Mouse (Mus musculus) spleen, postnatal 10 days (tissue): Measurements from ENCODE around the gene Schip1.

Experiments used
- DNase-seq, 2 experiments: peaks; one replicate each; pipeline ENCODE4 v3.0.0; 2021 to 2022; ENCODE audit warnings: low spot score in 2 of 2

The Schip1 gene

DNA sequence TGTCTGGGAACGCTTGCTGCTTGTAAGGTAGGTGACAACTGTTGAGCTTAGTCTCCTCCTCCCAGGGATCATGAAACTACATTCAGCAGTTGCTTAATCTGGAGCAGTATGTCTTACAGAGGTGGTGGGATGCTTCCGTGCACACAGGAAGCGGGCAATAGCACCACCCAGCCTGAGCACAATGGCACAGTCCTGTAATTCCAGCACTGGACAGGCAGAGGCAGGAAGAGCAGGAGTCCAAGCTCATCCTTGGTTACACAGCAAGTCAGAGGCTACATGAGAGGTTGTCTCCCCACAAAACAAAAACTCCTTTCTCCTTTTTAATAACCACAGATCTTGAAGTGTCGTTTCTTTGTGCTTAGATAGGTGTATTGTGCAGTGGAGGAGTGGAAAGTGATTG is 447.1 kb downstream of the Schip1 start:
- no peak for DNase-seq

DNA sequence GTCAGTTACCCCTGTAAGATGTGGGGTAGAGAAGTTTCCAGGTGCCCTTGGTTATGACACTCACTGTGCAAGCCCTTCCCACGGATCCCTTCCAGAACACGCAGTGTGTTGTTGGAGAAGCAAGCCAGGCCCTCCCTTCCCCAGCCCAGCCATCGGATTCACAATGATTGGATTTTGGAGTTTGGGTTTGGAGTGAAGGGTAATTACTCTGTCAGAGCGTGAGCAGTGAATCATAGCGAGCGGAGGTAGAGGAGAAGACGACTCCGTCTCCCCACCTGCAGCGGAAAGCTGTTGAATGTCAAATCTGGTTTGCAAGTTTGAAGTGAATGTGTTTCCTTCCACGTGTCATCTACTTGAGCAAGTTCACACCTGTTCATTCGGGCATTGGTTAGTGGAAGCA is 447.7 kb downstream of the Schip1 start:
- no peak for DNase-seq

DNA sequence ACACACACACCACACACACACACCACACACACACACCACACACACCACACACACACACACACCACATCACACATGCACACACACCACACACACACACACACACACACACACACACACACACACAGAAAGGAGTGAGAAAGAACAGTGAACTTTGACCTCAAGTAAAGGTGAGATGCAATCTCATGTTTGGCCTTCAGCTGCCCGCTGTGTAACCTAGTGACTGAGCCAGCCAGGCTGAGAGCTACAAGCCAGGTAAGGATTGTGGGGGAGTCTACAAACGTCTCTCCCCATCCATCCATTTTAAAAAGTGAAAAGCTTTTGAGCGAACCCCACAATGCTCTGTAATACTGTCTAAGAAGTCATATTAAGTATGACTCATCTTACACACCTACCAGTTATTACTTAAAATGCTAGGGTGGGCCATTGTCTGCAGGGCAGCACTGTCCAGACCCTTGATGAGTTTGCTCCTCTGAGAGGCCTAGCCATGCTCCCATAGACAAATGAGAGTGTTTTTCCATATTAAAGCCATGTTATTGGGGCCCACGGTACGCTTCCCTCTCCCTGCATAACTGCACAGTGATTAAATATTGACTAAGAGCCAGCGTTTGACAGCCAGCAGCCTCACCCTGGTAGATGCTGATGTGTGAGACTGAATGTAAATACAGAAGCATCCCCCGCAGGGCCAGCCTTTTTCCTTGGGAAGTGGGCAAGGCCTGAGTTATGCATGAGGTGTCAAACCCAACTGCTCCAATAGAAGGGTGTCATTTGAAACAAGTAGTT is 448.9 kb downstream of the Schip1 start:
- no peak for DNase-seq

DNA sequence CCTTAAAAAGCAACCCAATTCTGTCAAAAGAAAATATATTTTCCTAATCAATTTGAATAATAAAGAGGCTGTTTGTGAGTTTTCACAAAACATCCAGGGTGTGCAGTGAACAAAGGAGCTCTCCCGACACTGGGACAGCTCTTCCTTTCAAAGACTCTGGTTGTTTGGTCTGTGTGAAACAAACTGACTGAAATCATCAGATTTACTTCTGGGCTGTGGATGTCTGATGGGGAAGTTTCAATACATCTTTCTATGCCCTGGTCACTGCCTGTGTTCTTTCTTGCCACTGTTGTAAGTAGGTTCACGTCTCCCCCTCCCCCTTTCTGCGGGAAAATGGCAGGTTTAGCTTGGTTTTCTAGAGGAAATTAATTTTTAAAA is 449.5 kb downstream of the Schip1 start:
- no peak for DNase-seq

DNA sequence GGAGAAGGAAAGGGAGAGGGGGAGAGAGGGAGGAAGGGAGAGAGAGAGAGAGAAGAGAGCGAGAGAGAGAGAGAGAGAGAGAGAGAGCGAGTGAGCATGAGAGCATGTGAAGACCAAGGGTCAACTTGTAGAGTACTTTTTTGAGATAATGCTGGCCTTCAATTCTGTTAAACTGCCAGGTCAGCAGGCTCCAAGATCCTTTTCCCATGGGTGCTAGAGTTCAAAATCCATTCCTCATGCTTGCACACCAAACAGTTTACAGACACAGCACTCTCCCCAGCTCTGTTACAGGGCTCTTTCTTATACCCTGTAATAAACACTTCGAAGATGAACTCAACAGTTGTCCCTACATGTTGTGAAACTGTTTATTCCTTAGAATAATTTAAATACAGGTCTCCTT is 450.1 kb downstream of the Schip1 start:
- no peak for DNase-seq

DNA sequence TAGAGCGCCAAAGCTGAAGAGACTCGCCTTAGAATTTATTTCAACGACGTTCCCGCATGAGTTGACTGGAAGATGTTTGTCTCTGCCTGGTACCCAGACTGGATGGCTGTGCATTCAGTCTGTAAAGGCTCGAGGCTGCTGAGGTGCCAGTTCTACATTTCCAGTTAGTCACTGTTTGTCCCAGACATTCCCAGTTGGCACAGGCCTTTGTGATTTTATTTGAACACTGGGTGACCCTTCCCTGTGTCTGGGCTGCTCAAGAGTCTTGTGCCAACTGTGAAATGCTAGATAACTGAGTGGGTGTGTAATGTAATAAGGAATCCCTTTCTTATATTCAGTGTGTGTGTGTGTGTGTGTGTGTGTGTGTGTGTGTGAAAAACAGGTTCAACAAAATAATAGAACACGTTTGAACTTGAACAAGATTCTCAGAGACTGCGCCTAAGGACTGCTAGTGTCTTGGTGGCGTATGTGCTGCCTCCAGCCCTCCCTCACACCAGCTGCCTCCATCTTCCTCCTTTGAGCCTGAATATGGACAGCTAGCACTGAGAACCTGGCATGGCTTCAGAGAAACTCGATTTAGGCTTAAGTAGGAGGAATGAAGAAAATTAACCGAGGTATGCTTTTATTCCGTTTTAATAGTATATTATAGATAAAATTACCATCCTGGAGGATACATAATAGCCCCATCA is 451.9 kb downstream of the Schip1 start:
- DNase-seq = no peak

DNA sequence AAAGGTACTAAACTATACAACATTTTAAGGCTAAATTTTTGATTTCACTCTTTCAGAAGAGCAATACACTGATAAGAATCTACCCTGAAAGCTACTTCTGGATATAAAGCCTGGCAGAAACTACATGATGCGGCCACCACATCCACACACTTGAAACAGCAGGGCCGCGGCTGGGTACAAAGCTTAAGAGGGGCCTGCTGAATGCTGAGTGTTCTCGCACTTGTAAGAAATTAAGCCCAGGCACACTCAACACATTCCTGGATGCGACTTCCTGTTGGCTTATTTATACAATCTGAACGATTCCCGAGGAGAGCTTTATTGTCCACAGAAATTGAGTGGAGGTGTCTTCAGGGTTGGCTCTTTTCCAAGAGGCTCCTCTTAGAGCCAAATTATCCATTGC is 452.6 kb downstream of the Schip1 start:
- DNase-seq = no peak

DNA sequence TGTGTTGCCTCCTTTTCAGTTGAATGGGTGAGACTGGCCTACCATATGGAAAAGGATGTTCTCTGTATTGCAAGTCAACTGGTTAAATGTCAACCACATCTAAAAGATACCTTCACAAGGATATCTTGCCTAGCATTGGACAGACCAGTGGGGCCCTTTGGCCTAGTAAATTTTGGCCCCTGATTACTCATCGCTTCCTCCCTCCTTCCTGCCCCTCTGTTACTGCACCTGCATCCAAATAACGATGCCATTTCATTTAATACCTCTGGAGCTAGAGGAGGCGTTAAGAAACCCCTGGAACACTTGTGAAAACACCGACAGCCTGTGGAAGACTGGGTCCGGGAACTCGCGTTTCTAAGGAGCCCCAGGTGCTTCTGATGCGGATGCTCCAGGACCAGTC is 453.4 kb downstream of the Schip1 start:
- DNase-seq = no peak

DNA sequence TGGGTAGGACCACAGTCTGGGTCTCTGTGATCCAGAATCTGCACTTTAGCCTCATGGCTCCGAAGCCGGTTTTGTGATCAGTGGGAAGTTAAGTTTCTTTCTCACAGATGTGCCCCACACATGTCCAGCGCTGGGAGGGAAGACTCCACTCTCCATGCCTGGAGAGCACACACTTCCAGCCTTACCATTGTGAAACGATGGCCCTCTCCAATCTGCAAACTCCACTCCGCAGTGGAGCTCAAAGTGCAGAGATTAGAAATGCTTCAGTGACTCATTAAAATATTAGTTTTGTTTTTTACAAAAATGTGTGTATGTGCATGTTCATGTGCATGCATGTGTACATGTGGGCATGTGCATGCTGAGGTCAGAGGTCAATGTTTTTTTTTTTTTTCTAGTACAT is 454.0 kb downstream of the Schip1 start:
- no peak for DNase-seq

DNA sequence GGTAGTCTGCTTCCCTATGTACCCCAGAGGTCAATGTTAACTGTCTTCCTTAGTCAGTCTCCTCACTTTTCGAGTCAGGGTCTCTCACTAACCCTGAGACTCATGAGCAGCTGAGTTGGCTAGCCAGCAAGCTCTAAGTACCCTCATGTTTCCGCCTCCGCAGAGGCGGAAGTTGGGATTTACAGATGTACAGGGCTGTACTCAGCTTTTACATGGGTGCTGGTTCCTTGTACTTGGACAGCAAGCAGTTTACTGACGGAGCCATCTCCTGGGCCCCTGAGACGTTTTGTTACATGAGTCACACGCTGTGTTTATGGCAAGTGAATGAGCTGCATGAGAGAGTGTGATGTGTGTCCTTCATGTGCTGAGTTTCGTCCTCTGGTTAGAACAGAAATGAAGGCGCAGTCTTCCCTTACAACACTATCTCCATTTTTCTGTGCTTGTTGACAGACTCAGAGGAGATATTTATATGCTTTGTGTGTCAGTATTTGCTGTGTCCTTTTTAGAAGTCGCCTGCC is 460.8 kb downstream of the Schip1 start:
- DNase-seq = no peak

DNA sequence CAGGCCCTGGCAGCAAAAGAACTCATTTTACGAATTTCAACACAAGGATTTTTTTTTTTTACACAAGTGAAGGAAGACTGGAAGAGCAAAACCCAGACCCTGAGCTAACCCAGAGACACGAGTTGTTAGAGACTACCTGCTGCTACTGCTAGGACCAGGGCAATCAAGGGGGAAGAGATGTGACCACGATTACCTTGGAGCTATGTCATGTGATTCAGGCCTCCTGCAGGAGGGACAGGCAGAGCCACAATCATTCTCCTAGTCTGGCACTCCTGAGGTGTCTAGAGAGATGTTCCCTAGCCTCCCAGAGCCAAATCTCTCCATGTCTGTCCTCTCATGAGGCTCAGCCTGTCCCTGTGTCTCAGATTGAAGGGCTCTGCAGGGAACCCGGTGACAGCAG is 461.8 kb downstream of the Schip1 start:
- DNase-seq = no peak

DNA sequence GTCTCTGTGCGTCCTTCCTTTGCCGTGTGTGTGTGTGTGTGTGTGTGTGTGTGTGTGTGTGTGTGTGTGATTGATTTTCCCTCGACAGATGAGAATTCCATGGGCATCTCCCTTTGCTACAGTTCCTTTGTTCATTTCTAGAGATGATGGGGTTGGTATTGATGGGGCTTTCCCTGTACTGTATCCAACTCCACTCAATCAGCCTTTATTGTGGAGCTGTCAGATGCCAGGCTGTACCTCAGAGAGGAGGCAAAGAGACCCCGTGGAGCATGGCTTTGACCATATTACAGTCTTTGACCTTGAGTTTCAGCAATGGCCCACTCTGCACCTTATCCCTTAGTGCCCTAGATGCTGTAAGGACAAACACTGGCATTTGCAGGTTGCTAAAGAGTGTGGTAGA is 462.6 kb downstream of the Schip1 start:
- no peak for DNase-seq

DNA sequence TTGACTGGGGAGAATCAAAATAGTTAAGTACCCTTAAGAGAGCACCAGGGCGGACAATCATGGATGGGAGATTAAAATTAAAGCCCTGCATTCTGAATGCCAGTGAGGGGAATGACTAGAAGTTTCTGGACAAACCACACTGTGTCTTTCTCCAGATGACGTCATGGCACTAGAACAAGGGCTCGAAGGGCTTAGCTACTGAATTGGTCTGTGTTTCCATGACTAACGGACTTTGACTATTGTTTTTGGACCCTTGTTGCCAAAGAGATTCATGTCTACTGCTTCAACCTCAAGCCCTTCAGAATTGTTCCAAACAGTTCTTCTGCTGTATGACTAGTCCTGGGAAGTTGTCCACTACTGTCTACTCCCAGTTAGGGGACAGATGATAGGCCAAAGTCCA is 467.3 kb downstream of the Schip1 start:
- no peak for DNase-seq

DNA sequence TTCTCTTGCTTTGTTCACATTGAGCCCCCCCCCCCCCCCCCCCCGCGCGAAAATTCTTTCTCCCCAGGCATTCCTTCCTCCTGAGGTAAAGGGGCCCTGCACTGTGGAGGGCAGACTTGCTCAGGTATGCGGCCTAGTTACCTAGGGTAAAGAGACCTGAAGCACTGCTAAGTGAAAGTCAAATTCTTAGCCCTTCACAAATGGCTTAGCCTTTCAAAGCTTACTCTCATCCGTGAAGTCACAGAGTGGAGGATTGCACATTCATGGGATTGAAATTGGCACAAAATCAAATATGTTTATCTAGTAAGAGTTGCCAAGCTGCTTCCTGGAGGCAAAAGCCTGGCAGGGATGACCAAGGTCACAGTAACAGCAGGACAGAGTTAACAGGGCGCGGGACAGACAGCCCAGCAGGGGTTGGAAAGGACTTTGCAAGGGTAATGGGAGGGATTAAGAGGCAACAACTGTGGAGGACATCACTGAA is 470.0 kb downstream of the Schip1 start:
- DNase-seq = no peak

DNA sequence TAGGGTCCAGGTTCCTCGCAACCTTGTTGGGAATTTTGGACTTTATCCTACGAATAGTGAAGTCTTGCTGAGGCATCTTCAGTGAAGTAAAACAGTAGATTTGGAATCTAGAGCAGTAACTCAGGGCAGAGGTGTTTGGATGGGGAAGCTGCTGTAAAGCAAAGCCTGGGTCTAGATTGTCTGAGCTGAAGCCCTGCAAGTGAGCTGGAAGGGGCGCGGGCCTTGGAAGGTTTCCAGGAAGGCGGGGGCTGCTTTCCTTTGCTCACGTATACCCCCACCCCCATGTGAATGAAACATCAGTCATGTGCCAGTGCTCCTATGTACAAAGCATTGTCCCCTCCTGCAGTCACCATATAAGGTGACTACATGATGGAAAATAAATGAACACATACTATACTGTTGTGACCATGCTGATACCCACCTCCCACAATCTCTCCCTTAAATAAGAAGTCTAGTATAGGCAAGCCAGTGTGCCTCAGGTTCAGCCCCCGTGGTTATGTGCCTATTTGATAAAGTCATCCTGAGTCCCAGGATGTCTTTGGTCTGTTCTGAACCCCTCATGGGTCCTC is 470.6 kb downstream of the Schip1 start:
- DNase-seq = no peak

DNA sequence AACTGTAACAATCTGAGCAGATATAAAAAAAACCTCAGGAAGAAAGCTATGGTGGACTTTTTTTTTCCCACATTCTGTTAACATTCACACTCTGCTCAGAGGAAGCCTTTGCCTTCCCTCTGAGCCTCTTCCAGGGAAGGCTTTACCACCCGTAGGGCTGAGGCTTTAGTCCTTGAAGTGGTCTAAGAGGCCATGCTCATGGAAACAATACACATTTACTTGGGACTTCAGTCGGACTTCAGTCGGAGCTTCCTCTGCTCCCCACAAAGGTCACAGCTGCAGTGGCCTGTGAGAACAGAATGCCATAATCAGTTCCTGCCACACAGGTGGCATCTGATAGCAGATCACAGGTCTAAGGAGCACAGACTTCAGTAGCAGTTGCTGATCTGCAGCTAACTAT is 471.5 kb downstream of the Schip1 start:
- no peak for DNase-seq

DNA sequence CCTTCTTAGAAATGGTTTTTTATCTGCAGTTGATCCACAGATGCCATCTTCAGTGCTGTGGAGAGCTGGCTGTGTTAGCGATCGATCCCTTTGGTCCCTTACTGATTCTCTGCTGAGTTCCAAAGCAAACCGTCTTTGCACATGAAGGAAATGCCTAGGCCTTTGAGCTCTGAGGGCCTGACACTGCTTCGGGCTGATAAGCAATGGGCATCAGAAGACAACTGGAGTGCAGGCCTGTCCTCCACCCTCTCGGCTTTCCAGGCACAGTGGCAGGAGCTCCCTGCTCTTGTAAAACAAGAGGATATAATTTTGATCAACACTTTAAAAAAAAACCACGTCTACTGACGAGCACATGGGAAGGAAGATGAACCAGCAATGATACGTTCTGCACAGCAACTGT is 477.1 kb downstream of the Schip1 start:
- no peak for DNase-seq

DNA sequence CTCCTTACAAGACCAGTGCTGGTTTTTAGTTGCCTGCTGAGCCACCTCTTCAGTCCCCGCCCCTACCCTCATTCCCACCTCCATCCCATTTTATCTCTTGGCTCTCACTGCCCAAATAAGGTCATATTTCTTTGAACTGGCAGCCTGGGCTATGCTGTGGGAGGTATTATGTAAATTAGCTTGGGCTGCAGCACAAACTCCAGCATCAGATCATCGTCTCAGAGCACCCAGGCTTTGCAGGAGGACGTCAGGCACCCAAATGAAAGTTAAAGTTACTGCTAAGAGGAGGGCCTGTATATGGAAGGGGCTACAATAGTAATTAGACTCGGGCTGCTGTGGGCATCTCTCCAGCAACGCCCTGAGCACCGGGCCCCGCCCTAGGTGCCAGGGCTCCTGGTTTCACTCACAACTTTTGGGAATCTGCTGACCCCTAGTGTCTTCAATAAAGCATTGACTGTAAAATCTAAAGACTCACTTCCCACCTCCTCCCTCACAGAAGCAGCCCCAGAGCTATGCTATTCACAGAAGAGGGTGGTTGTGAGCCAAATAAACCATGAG is 478.4 kb downstream of the Schip1 start:
- peak in 1 of 2 experiments; percentile 26 for DNase-seq

DNA sequence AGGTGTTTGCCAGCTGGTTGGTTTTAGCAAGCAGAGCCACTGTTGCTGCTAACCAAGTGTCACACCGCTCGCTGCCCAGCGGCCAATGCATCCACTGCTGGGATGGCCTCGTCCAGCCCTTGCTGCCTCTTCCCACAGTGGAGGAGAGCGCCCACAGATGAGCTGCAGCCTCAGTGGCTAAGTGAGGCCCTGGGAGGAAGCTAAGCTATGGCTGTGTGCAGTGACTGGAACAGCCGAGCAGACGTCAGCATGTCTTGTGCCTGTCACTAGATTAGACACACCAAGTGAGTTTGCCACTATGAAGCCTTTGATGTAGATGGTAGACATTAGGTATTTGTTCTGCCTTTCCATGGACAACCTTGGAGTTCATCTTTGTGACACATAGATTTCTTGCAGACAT is 480.2 kb downstream of the Schip1 start:
- DNase-seq = no peak

DNA sequence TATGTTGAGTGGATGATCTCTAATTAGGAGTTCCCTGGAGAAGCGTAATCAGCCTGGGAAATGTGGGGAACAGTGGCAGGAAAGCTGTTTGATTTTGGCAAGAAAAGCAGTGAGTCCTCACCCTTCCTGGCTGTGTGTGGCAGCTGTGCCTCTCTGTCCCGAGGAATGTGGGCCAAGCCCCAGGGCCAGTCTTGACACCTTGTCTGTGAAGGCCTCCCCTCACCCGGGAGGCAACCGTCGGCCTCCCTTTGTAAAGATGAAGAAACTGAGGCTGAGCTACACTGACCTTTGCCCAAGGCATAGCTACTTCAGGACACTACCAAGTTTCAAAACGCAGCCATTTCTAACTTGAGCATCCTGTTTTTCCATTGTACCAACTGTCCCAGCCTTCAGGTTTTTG is 481.3 kb downstream of the Schip1 start:
- no peak for DNase-seq

DNA sequence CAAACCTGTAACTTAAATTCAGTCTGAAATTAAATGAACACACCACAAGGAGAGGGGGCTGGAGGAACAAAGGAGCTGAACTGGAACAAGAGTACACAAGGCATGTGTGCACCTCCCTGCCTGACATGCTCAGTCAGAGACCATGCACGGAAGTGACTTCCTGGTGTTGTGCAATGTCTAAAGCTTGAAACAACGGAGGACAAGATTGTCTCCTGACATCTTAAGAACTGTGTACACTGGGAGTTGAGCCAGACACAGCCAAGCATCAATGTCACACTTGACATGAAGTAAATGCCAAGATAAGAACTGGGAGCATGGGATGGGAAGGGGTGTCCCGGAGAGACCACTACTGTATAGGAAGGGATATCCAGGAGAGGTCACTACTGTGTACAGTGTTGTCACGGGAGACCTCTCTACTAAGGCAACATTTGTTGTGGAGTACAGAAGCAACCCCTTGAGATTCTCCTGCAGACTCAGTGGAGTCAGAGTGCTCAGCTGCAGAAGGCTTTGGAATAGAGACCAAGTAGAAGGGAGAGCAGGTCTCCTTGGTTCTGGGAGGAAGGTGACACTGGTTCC is 490.6 kb downstream of the Schip1 start:
- DNase-seq = no peak

DNA sequence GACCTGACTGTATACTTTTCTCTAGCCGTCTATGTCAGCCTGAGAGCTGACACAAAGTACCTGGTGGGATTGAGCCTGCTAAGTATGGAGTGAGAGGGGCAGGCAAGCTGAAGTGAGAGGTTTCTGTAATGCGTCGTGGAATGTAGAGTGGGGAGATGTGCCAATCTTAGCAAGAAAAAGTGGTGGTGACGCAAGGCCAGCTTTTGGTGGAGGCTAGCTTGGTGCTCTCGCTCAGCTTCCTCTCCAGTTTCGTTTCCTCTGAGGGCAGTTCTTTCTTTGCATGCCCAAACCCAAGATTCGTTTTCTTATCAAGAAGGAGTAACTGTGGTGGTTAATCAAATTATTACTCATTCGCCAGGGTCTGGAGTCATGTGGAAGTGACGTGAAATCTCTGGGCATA is 492.3 kb downstream of the Schip1 start:
- DNase-seq = no peak
